Mouse (Mus musculus) adrenal gland, postnatal 25 days (tissue): ENCODE measurements around the gene Baz2b. TPM values are rescaled to one million over a fixed set of nuclear protein-coding genes. Genes with fewer than 3 reads are reported as not detected.

Experiments used
- DNase-seq: peaks from one replicate; pipeline ENCODE4 v3.0.0; 2021; ENCODE audit warnings: mixed read lengths
- total RNA-seq: library from RNA; stranded (reverse); gene quantifications from 2 replicates; pipeline ENCODE4 v1.2.3, GENCODE M21; 2021

Baz2b gene
- total RNA-seq, 1 experiment from 2014 or later, result 110 TPM

DNA sequence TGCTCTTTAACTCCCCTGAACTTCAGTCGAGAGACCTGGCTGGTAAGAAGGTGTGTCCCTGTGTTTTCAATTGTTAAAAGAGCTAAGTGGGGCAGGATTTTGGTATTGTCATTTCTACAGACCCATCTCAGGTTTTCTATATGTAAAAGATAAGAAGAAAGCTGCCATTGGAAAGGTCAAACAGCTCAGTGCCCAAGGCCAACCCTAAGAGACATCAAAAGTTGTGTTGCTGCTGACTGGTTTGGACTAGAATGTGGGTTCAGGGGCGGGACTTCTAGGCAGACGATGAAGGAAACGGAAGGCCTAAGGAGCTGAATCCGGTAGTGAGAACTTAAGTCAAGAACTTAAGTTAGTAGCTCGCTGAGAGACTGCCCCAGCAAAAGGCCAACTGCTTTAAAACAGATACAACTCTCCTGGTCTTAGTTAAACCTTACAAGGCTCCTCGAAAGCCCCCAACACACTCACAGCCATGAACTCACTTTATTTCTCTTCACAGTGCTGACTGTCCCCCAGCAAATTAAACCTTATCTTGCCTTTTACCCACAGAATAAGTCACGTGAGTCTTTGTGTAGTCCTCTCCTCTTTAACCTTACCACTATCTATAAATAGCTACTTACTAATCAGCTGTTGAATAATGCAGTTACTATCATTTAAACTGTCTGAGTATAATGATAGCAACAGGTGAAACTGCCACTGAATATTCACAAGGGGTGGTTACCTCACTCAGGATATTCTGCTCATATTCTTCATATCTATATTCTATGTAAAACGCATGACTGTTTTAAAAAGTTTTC, 158.8 kb downstream of the Baz2b start:
- no peak for DNase-seq

DNA sequence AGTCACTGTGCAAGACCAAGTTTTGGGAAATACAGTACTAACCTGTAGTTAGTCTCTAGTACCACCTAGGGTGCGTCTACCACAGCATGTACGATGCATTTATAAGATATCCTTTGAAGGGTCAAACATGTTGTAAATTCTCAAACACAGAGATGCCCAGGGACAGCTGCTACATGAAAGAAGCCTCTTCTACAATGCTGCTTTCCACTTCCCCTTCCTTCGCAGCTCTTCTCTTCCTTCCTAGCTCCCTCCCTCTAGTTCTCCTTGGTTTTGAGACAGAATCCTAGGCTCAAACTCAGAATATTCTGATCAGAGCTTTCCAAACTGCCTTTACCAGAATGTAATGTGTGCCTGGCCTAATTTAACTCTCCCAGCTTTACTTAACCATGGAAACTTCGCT, 159.8 kb downstream of the Baz2b start:
- DNase-seq, result no peak

DNA sequence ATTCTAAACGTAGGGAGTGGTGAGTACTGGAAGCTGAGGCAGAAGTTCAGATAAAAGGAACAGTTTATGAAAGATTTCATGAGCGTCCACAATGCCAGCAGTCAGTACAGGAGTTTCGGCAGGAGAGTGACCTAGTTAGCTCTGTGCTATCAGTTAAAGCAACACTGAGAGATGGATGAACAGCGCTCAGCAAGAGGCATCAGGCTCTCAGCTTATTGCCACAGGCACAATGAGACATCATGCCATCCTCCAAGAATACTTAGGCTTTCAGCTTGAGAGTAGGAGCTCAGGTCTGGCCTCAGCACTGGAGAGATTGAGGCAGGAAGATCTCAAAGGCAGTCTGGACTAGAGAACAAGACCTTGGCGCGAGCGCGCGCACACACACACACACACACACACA, 160.3 kb downstream of the Baz2b start:
- DNase-seq, result no peak

DNA sequence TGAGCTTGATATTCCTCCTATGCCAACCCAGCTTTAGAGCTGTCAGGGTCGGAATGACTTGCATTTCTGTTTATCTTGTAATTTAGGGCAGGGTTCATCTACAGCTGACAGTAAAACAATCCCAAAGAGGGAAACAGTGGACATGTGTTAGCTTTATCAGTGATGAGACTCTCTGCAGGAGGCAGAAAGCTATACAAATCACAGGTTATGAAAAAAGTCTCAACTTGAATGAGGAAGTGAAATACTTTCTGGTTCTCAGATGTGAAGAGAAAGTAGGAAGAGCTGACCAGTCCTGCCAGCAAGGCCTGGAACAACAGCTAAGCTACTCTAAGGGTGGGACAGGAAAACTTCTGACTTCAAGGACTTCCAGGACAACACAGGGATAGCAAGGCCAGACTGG, 163.6 kb downstream of the Baz2b start:
- DNase-seq, result no peak

DNA sequence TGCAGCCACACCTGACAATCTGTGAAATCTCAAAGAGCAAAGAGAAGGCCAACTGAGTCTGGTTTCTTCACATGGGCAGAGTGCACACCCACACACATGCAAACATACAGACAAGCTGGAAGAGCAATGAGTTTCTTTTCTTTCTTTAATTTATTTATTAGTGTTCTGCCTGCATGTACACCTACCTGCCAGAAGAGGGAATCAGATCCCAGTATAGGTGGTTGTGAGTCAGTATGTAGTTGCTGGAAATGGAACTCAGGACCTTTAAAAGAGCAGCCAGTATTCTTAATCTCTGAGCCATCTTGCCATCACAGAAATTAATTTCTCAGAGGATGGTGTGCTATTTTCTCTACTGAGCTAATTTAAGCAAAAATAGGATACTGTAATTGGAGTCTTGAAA, 164.7 kb downstream of the Baz2b start:
- DNase-seq, result no peak

DNA sequence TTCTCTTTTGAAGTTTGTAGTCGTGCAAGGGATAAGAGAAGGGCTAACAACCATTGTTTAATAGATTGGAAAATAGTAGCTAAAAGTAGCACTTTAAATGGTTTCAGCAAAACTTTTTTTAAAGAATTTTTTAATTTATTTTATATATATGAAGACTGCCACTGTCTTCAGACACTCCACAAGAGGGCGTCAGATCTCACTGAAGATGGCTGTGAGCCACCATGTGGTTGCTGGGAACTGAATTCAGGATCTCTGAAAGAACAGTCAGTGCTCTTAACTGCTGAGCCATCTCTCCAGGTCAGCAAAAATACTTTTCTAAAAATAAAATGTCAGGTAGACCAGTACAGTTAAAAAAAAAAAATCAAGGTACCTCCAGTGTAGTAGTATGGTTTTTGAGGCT, 165.1 kb downstream of the Baz2b start:
- no peak for DNase-seq

DNA sequence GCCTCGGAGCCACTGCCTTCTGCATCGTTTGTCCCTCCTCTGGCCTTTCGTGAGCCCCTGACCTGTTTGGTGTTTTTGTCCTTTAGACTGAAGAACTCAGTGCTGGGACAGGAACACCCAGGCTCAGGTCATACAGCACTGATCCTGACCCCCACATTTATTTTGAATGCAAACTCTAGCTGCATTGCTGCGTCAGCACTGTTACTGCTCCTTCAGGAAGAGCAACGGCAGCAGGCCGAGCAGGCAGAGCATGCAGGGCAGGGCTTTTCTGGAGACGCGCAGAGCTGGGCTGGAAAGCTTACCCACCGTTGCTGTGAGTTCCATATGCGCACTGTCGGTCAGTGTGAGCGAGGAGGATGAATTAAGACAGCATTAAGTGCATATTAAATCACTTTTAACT, 166.9 kb downstream of the Baz2b start:
- DNase-seq, result no peak

DNA sequence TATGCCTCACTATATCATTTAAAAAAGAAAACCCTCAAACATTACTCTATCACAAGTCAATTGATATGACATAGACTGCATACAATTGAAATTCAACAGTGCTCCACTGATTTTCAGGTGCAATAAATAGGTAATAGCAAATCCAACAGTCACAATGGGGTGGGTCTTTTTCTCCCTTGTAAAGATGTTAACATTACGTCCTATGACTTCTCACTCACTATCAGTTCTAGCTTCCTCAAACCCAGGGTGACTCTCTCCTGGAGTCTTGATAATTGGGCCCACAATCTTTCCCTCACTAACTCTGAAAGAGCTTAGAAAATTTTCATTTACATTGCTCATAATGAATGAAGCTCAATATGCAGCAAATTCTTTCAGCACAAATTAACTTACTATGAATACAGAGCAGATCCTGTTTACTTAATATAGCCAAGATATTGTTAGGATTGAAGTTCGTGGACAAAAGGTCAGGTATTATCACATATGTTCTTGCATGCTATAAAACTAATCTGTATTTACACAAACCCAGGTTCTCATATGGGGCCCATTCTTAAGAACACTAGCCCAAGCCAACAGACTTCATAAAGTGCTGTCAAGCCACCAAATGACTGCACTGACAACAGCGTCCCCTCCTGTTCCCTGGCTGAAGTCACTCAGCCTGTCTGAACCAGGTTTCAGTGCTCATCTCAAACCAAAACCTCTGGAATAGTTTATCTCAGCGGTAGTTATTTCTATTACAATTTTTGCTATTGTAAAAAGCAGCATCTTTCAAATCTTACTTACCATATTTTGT, 168.0 kb downstream of the Baz2b start:
- no peak for DNase-seq

DNA sequence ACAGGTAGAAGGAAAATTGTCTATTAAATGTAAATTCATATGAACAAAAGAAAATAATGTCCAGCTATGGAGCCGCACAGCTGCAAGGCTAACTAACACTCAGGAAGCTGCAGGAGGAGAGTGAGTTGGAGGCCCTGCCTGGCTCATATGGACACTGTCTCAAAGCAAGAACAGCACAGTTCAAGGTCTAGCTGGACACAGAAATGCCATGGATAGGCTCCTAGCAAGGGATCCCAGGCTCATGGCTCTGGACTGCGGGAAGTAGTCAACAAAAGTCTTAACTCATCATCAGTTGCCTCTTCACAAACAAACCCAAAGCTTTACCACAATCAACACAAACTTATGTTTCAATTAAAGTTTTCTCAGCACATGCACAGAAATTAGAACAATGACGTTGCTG, 169.5 kb downstream of the Baz2b start:
- DNase-seq, result no peak

DNA sequence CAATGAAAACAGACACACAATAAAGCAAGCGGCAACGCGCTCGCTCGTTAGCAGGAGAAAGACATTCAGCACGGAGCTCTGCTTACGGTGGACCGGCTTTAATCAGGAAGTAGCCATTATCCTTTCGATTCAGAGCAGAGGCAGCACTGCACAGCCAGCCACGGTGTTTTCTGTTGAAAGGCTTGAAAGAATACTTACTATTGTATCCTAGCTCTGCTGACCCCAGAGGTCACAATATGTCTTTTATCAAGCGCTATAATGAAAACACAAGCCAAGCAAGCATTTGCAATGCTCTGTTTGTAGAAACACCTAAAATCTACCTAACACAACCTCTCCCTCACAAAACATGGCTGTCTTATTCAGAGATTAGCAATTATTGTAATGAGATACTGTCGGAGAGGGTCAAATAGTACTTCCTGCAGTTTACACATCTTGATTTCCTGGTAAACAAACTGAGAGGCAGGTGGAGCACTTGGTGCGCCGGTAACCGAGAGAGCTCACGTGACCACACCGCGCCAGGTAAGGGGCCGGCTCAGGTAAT, 172.6 kb downstream of the Baz2b start:
- DNase-seq, result peak; percentile 22

DNA sequence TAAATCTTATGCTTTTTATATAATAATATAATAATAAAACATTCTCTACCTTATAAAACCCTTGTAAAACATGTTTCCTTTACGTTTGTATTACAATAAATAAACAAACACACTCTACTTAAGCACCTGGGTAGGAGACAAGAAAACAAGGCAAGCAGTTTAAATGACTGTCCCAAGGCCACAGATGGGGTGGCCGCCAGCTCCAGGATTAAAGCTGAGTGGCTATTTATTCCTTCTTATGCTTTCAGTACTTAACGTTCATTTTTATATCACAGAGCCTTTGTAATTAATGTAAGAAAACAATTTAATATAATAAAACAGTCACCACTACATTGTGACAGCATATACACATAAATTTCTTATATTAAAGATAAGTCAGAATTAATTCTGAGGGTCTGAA, 173.3 kb downstream of the Baz2b start:
- peak; percentile 27 for DNase-seq

DNA sequence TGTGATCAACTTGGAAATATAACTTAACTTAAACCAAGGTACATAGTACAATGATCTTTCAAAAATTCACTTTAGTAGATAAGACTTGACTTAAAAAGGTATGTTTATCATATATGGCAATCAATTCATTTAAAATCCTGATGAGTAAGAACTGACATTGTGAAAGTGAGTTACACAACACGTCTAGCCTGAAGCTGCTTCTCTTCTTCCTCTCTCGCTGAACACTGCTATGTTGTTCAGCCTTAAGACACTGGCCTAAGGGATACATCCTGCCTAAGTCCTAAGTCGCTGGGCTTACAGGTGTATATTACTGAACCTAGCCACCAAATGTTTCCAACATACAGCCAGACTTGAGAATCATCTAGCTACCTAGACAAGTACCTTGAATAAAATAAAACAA, 178.6 kb downstream of the Baz2b start:
- no peak for DNase-seq

DNA sequence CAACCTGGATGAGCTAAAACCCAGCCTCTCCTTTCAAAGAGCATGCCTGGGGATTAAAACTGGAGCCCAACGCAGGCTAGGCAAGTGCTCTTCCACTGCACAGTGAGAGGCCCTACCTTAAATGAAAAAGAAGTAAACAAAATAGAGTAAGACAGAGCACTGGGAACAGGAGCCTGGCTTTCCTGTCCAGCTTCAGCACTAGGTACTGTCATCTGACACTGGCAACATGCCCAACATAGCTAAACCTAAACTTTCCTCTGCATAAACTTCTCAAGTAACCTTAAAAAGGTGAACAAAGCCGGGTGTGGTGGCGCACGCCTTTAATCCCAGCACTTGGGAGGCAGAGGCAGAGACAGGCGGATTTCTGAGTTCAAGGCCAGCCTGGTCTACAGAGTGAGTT, 180.6 kb downstream of the Baz2b start:
- no peak for DNase-seq

DNA sequence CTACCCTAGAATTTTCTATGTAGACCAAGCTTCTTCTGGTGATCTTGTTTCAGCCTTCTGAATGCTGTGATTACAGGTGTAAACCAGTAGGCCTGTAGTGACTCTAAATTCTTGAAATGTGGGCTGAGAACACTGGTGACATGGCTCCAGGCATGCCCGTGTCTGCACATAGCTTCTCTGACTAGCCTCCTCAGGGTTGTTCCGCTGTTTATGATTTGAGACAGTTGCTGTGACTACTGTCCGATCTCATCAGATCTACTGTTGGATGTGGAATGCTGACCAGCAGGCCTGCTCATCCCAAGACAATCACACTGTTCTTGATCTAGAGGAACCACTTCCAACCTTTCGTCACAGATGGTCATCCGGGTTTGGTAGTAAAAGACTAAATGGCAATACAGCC, 182.5 kb downstream of the Baz2b start:
- DNase-seq, result no peak

DNA sequence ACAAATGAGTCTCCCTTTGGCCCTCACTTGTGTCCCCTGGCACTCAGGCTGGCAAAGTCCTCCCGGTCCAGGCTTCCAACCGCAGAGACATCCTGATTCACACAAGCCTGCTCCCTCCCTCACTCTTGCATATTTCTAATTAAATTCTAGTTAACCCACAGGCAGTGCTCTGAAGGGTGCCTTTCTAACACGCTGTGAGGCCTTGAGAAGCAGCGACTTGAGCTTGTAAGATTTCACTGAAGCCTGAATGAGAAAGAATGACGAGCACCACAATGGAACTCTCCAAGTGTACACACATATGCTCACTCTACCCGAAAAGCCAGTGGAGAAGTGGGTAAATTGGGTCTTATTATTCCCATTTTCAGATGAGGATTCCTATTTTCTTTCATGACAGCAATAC, 183.1 kb downstream of the Baz2b start:
- DNase-seq, result no peak

DNA sequence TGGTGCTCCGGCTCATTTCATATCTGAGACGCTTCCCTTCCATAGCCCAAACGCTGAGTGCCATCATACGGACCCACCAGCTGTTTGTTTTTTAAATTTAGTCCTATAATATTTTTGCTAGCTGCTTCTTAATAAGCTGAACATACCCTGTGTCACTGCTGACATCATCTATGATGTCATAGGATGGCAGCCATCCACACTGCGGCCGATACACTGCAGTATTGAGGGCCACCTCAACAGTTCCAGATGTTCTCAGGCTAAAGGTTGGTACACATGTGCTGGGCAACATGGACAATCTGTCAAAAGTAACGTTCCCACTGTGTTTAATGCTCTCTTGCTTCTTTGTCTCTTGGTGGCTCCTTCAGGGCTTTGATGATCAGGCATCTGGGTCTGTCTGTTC, 185.9 kb downstream of the Baz2b start:
- no peak for DNase-seq

DNA sequence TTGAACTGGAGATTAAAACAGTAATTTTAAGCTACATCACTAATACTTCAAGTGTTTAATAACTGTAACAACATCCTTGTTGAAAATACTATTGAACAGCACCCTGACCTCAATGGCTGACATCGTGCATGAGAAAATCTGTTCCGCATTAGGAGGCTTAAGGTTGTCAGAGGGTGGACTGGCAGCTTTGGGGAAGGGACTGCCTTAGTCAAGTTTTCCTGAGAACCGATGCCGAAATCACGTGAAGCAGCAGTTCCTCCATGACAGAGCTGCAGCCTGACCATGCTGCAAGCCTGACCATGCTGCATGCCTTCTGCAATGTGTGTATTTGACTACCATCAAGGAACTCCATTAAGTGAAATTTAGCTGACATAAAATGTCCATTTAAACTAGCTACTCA, 188.1 kb downstream of the Baz2b start:
- no peak for DNase-seq

DNA sequence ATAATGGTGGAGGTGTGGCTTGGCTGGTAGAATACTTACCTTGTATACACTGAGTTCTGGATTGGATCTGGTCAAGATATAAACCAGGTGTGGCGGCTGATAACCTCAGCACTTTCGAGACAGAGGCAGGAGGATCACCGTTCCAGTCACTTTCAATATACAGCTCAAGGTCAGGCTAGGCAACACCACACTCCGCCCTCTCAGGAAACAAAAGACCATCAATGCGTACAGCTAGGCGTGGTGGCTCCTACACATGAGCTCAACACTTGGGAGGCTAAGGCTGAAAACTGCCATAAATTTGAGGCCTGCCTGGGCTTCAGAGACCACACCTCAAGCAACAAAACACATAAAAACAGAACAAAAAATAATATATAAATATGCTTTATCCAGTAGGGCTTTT, 188.5 kb downstream of the Baz2b start:
- DNase-seq, result no peak

DNA sequence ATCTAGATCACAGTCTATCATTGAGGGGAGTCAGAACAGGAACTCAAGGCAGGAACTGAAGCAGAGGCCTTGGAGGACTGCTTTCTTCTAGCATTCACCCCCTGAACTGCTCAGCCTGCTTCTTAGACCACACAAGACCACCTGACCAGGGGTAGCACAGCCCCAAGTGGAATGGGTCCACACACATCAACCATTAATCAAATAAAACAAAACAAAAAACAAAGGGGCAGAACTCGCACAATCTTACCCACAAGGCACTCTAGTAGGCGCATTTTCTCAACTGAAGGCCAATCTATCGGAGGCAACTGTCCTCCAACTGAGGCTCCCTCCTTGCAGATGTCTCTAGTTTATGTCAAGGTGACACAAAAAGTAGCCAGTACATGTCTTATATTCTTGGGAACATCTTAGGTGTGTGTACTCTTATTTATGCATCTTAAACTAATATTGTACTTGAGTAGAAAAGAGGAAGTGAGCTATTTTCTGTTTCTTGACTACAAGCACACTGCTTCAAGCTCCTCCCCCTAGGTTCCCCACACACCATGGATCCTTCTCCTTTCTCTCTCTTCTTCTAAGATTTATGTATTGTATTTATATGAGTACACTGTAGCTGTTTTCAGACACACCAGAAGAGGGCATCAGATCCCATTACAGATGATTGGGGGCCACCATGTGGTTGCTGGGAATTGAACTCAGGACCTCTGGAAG, 189.9 kb downstream of the Baz2b start:
- no peak for DNase-seq

DNA sequence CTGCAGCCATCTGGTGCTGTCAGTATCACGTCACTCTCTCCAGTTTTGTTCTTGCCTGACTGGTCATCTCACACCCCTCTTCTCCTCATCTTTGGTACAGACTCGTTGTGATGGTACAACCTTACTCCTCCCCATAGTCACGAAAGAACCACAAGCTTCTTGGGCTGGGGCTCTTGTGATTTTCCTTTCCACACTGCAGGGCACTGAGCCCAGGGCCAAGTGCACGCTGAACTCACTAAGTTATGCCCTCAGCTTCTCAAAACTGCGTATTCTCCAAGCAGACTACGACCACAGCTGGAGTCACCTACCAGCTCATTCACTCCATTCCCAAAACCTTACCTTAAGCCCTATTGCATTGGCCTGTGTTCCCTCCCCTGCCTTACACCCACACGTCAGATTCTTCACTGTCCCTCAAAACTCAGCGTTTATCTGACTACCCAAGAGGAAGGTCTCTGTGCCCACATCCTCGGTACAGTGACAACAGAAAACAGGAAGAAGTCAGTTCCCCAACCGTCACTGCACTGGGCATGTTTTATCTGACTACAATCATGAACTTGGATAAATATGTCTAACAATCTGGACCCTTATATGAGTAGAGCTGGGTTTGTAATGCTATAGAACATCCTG, 190.7 kb downstream of the Baz2b start:
- no peak for DNase-seq

DNA sequence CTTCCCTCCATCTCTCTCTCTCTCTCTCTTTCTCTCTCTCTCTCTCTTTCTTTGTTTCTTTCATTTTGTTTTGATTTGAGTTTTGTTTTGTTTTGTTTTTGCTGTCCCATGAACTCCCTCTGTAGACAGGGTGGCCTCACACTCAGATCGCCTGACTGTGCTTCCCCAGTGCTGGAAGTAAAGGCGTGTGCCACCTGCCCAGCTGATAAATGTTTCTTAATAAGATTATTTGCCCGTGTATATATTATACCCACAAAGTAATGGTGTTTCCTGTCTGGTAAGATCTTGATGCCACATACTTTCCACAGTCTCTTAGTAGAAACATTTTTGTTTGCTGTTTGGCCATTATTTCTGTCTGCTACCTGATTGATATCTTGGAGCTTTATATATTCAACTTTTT, 198.1 kb downstream of the Baz2b start:
- no peak for DNase-seq

DNA sequence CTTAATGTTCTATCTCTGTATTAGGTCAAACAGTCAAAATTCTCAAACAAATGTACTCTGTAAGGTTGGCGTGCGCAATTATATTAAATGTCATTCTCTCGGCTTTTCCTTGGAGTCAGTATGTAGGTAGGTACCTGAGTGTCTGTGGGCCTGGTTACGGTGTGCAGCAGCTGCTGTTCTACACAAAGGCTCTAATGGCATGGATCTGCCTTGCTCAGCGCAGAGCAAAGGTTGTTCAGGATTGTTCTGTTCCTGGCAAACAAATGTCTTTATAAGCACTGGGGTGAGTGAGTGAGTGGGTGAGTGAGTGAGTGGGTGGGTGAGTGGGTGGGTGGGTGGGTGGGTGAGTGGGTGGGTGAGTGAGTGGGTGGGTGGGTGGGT, 206.0 kb downstream of the Baz2b start:
- DNase-seq, result no peak
